Mouse (Mus musculus): ENCODE data around the gene Garem2.

Garem2 gene

DNA sequence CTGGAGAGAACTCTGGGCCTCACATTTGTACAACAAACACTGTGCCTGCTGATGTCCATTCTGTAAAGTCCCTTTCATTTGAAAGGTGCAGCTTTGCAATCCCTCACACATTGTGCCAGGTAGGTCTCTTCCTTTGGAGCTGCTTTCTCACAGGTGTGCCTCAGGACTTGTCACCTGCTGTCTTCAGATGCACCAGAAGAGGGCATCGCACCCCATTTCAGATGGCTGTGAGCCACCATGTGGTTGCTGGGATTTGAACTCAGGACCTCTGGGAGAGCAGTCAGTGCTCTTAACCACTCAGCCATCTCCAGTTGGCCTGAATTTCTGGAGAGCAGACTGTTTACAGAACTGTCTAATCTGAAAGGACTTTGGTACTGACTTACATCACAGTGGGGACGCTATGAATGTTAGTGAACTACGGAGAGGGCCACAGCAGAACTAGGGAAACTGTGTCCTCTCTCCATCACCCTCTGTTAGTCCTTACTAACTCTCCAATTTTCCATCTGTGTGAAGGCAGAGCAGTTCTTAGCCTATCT lies 7.6 kb downstream of the Garem2 start:
- no peak for DNase-seq

DNA sequence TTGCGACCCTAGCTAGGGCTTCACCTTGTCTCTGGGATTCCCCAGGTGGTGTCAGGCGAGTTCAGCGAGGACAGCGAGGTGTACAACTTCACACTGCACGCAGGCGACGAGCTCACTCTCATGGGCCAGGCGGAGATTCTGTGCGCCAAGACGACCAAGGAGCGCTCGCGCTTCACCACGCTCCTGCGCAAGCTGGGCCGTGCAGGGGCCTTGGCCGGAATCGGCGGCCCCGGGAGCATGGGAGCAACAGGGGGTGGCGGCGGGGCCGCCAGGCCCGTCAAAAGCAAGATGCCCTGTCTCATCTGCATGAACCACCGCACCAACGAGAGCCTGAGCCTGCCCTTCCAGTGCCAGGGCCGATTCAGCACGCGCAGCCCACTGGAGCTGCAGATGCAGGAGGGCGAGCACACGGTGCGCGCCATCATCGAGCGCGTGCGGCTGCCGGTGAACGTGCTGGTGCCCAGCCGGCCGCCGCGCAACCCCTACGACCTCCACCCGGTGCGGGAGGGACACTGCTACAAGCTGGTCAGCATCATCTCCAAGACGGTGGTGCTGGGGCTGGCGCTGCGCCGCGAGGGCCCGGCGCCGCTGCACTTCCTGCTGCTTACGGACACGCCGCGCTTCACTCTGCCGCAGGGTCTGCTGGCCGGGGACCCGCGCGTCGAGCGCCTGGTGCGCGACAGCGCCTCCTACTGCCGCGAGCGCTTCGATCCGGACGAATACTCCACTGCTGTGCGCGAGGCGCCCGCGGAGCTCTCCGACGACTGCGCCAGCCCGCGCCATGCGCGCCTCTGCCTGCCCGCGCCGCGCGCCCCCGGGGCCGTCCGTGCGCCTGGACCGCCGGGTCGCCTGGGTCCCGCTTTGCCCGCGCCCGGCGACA lies 9.2 kb downstream of the Garem2 start:
- peak; percentile 49 for DNase-seq

DNA sequence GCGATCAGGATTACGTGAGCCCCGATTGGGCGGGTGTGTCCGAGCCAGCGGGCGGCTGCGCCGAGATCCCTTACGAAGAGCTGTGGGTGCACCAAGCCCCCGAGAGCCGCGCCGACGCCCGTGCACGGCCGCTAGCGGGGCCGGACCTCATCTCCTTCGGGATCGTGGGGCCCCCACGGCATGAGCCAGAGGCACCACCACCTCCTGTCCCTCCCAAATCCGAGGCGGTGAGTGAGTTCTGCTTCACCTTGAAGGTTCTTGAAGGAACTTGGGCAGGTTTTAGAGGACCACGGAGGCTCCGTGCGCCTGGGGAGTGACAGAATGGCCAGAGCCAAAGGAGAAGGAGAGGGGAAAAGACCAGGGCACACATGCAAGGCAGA lies 9.8 kb downstream of the Garem2 start:
- no peak for DNase-seq

DNA sequence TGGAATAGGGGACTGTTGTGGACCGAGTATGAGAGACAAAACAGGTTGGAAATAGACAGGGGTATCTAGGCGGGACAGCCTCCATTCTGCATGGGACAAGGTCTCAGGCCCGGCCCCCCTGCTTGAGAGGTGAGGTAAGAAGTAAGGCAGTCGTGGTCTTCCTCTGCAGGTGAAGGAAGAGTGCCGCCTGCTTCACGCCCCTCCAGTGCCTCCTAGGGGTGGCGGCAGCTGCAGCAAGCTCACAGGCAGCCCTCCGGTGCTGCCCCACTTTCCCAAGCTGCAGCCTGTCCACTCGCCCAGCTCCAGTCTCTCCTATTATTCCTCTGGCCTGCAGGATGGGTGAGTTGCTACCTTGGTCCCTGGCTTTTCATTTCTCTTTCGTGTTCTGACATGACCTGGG lies 10.8 kb downstream of the Garem2 start:
- no peak for DNase-seq

DNA sequence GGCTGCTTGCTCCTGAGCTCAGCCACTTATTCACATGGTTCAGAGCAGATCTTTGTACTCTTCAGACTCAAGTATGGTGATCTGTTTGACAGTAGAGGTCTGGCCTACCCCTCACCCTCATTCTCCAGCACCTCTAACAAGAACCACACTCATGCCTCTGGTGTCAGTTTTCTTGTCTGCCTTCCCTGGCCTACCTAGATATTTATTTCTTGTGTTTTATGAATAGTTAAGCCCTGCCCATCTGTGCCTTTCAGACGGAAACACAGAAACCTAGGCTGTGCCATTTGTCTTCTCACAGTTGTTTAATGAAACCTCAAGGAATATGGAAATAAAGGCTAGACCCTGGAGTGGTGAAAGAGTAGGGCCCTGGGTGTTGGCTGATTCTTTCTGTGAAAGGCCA lies 13.1 kb downstream of the Garem2 start:
- no peak for DNase-seq

DNA sequence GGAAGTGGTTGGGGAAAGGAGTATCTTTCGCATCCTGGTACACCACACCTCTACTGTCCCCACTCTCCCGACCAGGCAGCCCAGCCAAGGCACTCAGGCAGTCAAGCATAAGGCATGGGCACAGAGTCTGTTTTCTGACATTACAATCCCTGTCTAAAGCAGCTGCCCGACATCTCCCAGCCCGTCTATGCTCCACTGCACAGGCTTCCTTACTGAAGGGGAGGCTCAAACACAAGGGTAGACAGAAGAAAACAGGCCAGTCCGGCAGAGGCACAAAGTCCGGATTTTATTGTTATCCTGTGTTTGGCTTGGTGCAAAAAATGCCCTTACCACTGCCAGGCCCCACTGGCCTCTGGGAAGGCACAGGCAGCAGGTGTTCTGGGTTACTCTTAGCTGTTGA lies 14.2 kb downstream of the Garem2 start:
- no peak for DNase-seq

DNA sequence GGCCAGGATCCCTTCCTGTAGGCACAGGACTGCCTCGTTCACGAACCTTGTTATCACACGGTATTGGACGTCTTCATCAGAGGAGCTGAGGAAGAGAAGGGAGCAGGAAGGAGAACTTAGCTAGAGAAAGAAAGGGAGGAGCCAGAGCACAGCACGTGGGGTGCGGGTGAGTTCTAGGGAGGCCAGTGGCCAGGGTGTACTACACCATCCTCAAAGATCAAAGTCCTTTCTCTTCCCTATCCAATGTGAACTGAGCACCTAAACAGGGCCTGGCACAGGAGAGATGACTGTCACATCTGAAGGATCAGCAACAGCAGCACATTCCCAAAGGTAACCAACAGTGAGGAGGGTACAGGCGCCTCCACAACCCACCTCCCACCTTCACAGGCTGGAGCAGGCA lies 15.1 kb downstream of the Garem2 start:
- no peak for DNase-seq

DNA sequence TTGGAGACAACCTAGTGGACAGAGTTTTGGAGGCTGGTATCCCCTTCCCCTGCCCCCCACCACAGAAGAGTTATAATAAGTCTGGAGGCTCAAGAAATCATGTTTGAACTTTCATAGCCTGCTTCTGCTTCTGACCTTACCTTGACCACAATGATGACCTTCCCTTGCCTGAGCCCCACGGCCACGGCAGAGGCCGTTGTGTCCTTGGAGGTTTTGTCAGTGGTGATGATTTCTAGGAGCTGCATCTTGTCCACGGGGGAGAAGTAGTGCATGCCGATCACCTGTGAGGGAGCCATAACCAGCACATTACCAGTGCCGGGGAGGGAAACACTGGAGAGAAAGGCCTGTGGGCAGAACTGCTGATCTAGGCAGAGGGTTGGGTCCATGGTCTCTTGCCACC lies 17.5 kb downstream of the Garem2 start:
- no peak for DNase-seq

DNA sequence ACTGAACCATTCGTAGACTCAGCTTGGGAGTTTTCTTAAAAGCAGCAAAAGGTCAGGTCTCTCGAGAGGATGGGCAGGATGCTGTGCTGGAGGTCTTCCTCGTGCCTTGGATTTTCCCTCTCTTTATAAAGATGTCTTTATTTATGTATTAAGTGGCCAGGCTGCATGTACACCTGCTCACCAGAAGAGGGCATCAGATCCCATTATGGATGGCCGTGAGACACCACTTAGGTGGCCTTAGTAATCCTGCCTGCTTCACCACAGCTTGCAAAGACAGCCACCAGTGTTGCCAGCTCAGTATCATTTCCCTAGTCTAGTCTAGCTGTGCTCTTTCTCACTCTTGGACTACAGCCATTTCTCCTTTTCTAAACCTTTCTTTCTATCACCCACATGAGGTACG lies 20.6 kb downstream of the Garem2 start:
- no peak for DNase-seq

DNA sequence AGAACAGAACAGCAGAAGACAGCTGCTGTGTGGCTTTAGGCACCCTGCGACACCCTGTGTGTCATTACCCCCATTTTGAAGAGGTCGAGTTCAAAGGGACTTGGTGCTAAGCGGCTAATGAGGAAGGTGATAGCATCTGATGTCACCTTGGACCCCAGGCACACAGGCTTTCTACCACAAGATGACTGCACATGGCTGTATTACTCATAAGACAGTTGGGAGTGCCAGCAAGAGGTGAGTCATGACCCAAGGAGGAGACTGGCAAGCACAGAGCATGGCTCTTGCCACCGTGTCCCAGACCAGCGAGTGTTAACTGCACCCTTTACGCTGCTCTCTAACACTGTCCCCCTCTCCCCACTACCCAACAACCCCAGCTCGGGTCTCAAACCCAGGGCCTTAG lies 21.8 kb downstream of the Garem2 start:
- no peak for DNase-seq

DNA sequence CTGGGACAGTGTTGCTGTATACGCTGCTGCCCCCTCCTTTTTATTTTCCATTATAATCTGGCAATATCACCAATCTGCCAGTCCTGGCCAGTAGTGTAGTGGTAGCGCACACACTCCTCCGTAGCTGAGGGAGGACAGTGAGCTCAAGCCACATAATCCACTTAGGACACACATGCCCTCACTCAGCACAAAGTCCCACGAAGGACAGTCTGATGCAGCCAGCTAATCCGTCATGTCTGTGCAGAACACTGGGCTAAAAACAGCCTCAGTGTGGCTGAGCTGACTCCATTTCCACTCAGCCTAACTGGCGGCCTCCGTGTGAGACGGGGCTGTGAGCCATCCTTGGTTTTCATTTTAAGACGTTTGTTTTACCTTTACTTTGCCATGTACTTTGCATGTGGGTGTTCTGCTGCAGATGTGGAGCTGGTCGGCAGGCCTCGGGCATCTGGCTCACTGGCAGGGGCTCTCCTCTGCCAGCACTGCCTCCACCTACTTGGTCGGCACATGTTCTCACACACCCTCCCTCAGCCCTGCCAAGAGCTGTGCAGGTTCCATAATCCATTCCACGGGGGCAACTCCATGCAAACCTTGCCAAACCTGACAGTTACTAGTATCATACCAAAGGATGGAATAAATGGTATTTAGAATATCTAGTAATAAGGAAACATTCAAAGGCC lies 23.1 kb downstream of the Garem2 start:
- no peak for DNase-seq

DNA sequence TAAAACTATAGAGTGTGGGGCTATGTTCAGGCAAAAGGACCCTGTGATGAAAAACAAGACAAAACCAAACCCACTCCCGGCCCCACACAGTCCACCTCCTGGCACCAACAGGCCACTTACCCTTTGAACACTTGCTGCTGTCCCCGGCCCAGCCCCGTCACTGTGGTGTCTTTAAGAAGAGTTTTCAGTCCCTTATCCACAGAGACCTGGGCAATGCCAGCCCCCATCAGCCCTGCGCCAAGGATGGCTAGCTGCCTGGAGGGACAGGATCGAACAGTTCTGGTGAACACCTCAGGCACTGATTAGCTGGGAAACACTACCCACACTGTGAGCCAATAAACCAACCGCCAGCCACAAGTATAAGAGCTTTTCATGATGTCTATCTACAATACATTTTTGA lies 23.7 kb downstream of the Garem2 start:
- DNase-seq, result no peak

DNA sequence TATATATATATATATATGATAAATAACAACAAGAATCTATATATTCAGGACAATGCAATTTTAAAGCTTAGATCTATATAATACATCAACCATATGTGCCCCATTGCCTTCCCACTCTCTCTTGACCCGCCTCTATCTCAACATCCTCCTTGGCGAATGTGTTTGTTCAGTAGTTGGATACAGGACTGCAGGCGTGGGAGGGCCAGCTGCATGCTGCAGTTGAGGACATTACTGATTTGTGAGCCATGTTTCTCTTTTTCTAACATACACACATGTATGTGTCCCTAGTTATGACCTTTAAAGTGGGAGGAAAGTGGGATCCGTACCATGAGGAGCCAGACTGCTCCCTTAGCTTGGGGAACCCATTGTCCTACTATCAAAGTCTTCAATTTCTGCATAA lies 26.3 kb downstream of the Garem2 start:
- DNase-seq, result no peak

DNA sequence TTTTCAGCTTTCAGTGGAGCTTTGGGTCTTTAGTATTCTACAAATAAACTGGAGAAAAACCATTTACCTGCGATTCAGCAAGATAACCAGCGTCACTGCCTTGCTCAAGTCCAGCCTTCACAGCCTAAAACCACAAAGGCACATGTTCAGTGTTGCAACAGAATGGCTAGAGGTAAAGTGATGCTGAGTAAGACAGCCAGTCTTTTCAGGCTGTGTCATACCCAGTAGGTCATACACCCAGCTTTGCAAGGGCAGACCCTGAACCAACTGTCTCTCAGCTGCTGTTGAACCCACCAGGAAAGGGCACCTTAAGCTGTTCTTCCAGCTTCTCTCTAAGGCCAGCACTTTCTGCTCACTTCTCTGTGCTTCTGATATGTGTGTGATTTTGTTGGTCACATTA lies 27.2 kb downstream of the Garem2 start:
- DNase-seq, result no peak

DNA sequence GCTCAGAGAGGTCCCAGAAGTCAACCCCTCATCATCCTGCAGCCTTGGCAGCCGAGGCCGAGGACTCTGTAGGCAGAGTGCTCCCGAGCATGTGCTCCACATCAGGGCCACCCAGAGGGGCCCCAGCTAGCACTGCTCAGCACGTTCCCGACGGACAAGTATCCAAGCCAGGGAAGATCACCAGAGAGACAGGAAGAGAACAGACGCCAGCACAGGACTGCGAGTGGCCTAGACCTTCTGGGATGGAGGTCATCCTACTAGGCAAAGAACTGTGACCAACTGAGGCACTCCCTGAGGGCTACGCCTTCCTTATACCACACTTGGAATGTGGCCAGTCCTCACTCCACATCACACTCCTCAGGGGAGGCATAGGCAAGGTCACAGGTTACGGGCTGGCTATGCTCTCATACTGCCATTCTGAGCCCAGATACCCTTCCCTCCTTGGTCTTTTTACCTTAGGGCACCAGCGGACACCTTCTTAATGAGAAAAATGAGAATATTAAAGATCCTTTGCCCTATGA lies 30.8 kb downstream of the Garem2 start:
- DNase-seq, result no peak

DNA sequence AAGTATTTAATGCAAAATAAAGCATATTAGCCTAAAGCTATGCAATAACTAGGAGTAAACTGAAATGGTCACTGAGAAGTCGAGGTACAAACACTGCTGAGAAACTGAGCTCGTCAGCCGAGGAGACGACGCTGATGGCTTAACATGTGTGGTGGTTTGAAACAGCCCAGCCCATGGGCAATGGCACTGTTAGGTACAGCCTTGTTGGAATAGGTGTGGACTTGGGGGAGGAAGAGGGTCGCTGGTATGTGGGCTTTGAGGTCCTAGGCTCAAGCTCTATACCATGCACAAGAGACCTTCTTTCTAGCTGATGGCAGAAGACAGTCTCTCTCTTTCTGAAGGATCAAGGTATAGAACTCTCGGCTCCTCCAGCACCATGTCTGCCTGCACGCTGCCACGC lies 32.3 kb downstream of the Garem2 start:
- no peak for DNase-seq

DNA sequence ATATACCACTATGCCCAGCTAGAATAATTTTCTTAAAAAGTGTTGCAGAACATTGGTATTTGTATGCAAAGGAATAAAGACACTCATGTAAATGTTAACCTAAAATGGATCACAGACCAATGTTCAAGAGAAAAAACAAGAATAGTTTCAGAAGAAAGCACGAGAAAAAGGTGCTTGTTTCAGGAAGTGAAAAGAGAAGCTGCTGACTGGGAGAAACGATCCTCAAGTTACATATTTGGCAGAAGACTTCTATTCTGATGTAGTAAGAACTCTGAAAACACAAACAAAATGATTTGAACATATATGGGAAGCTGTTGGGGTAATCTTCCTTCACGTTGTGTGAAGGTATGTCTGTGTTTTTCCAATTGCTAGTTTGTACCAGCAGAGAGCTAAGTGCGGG lies 33.2 kb downstream of the Garem2 start:
- no peak for DNase-seq

DNA sequence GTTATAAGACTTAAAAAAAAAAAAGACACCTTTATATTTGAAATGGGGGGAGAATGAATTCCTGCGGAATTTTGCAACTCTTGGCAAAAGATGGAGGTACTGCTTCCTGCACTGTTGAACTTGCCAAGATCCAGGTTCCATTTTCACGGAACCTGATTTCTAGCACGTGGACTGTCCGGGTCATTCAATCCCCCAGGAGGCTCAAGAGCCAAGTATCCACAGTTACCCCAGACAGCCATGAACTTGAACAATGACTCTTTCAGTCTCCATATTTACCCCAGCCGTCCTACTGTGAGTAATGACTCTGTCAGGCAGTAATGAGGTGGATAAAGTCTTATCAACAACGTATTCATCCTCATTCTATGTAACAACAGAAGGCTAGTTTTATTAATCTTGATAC lies 41.6 kb downstream of the Garem2 start:
- DNase-seq, result no peak

DNA sequence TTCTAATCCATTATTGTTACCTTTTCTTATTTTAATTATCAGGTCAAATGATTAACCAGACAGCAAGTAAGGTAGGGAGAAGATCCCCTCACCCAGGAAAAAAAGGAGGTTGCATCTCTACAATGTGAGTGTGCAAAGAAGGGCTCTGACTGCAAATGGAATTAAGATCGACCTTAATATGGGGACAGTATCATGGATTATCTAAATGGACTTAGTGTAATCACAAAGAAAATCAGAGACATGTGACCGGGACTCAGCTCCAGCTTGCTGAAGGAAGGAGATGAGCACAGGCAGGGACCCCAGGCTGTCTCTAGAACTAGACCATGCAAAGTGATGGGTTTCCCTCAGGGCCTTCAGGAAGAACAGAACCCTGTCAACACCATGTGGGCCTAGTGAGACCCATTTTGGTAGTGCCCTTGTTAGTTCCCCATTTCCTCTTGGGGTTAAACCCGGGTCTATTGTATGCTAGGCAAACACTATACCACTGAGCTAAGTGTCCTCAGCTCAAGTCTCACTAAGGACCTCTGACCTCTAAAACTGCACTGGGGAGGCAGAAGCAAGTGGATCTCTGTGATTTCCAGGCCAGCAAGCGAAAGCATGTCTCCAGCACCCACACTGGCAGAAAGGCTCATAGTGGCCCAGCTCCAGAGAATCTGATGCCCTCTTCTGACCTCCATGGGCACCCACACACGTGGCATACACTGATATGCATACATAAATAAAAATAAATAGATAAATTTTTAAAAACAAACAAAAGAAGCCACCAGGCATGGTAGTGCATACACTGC lies 43.4 kb downstream of the Garem2 start:
- DNase-seq, result no peak

DNA sequence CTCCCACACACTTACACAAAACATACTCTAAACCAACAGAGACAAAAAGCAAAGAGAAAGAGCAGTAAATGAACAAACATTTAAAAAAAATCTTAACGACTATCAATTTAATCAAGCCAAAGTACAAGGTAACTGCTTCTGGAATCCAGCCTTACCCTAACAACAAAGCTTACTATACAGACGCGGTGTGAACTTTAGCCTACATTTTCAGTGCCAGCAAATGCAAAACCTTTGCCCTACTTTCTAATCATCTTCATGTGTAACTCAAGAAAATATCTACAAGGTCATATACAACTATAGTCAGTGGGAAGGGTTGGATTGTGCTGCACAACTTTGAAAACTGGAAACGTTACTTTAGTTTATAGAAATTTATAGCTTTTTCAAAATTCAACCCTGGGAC lies 47.0 kb downstream of the Garem2 start:
- DNase-seq, result no peak

DNA sequence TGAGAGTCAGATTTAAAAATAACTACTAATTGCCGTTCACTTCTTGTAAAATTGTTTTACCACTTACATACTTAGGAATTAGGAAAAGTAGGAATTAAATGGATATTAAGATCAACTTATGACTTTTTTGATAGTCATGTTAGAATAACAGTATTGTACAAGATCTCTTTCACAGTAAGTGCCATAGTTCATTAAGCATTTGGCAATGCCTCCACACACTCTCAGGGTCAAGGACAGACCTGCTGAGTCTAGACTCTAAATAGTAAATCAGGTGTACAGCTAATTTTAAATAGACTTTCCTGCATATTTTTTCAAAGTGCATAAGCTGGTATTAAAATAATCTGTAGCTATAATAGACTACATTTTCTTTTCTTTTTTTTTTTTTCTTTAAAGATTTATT lies 47.5 kb downstream of the Garem2 start:
- DNase-seq, result no peak

DNA sequence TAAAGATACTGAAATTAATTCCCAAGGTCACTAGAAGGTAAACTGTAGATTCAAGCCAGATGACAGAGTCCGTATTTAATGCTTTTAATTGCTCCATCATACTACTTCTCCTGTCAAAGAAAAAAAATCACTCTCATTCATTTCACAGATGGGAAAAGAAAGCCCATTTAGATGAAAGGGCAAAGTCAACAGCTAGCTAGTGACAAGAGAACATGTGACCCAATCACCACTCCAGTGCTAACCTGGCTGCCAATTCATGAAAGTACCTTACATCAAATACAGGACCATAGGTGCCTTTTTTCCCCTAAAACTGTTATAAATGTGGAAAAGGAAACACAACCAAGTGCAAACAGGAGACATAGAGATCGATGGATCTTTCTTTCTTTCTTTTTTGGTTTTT lies 48.3 kb downstream of the Garem2 start:
- no peak for DNase-seq

DNA sequence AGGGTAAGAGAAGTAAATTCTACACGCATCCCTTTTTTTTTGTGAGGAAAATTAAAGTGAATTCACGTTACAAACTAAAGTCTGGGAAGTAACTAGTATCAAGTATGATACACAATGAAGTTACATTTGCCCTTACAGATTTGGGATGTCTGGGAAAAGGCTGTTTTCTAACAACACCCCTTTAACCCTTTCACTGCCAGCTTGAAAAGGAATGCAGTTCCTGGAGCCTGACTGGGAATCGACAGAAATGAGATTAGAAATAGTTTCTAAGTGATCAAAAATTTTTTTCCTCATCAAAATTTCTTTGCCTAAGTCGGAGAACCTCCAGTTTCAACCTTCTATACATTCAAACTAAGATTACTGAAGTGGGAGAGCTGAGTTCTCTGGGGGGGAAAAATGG lies 49.1 kb downstream of the Garem2 start:
- DNase-seq, result no peak

Measured in right cerebral cortex, adult 18-20 months (tissue).